Mouse (Mus musculus) MEL (cell line): Measurements from ENCODE around the gene Ttll6. TPM values are rescaled to one million over a fixed set of nuclear protein-coding genes. Genes with fewer than 3 reads are reported as not detected.
A peak's percentile ranks its signal among the peaks of the same experiment; 100 is the strongest.

Experiments used
- DNase-seq: peaks from one replicate; pipeline ENCODE4 v3.0.0; 2011; ENCODE audit warnings: low read depth, low spot score
- H3K27ac ChIP-seq: 2 replicates; pipeline ENCODE4 v1.5.1; 2012; ENCODE audit warnings: low read depth, mild to moderate bottlenecking, control low read depth, low read length, moderate library complexity; ENCODE audit not compliant: control insufficient read depth
- H3K27me3 ChIP-seq, 2 experiments: fragments of 150-350 bp in 1 of 2; sonication (generic) in 1 of 2; 2 replicates each; pipeline ENCODE4 v1.6.1; 2012; ENCODE audit warnings: low read length in 2 of 2, mild to moderate bottlenecking in 2 of 2, improper control_type of control experiment in 1 of 2, moderate library complexity in 1 of 2; ENCODE audit not compliant: insufficient read depth in 2 of 2, control insufficient read depth in 1 of 2
- H3K36me3 ChIP-seq, 2 experiments: 2 replicates each; pipeline ENCODE4 v1.6.1; 2012 to 2014; ENCODE audit warnings: low read length in 2 of 2, improper control_type of control experiment in 1 of 2, inconsistent platforms in 1 of 2, mild to moderate bottlenecking in 1 of 2; ENCODE audit not compliant: insufficient read depth in 2 of 2, control insufficient read depth in 1 of 2
- H3K4me1 ChIP-seq, 2 experiments: fragments of 150-350 bp in 1 of 2; sonication (generic) in 1 of 2; 2 replicates each; pipeline ENCODE4 v1.6.1; 2012; ENCODE audit warnings: low read length in 2 of 2, improper control_type of control experiment in 1 of 2, mild to moderate bottlenecking in 1 of 2; ENCODE audit not compliant: insufficient read depth in 2 of 2, control insufficient read depth in 1 of 2
- H3K4me3 ChIP-seq, 2 experiments: fragments of 150-350 bp in 1 of 2; sonication (generic) in 1 of 2; 2 replicates each; pipeline ENCODE4 v1.5.1; 2012; ENCODE audit warnings: low read depth in 2 of 2, low read length in 2 of 2, mild to moderate bottlenecking in 2 of 2, moderate library complexity in 2 of 2, control low read depth in 1 of 2, improper control_type of control experiment in 1 of 2; ENCODE audit not compliant: control insufficient read depth in 1 of 2, insufficient read depth in 1 of 2
- H3K79me2 ChIP-seq: 2 replicates; pipeline ENCODE4 v1.6.1; 2012; ENCODE audit warnings: mild to moderate bottlenecking, low read length, moderate library complexity; ENCODE audit not compliant: control insufficient read depth, poor library complexity, insufficient read depth
- H3K9ac ChIP-seq: 2 replicates; pipeline ENCODE4 v1.6.1; 2012; ENCODE audit warnings: low read depth, mild to moderate bottlenecking, control low read depth, low read length, moderate library complexity; ENCODE audit not compliant: control insufficient read depth, poor library complexity, severe bottlenecking
- H3K9me3 ChIP-seq: fragments of 150-350 bp; sonication (generic); replicated peaks from 2 replicates; pipeline ENCODE4 v1.6.1; 2012; ENCODE audit warnings: mild to moderate bottlenecking, low read length, improper control_type of control experiment, moderate library complexity; ENCODE audit not compliant: insufficient read depth
- BHLHE40 ChIP-seq: IDR thresholded peaks from 2 replicates; pipeline ENCODE4 v1.6.1; 2012; ENCODE audit warnings: low read depth, mild to moderate bottlenecking, inconsistent platforms, low read length, improper control_type of control experiment, borderline replicate concordance
- CHD1 ChIP-seq: IDR thresholded peaks from 2 replicates; pipeline ENCODE4 v1.6.1; 2012; ENCODE audit warnings: low read depth, mild to moderate bottlenecking, inconsistent platforms, low read length, improper control_type of control experiment
- CTCF ChIP-seq, 3 experiments: IDR thresholded peaks in 2 of 3; conservative IDR thresholded peaks in 1 of 3; 2 replicates each; pipeline ENCODE4 v1.5.1; 2011 to 2012; ENCODE audit warnings: low read length in 3 of 3, low read depth in 2 of 3, mild to moderate bottlenecking in 2 of 3, improper control_type of control experiment in 1 of 3, inconsistent platforms in 1 of 3, mixed read lengths in 1 of 3, moderate library complexity in 1 of 3; ENCODE audit not compliant: control insufficient read depth in 1 of 3, insufficient read depth in 1 of 3, poor library complexity in 1 of 3, severe bottlenecking in 1 of 3
- ELF1 ChIP-seq: IDR thresholded peaks from 2 replicates; pipeline ENCODE4 v1.6.1; 2014; ENCODE audit warnings: low read depth, mild to moderate bottlenecking, inconsistent platforms, low read length, improper control_type of control experiment, moderate library complexity
- GABPA ChIP-seq: IDR thresholded peaks from 2 replicates; pipeline ENCODE4 v1.6.1; 2012; ENCODE audit warnings: low read depth, mild to moderate bottlenecking, inconsistent platforms, low read length, improper control_type of control experiment, moderate library complexity
- JUND ChIP-seq: IDR thresholded peaks from 2 replicates; pipeline ENCODE4 v1.6.1; 2011; ENCODE audit warnings: low read depth, mild to moderate bottlenecking, improper control_type of control experiment, low read length
- MAX ChIP-seq: IDR thresholded peaks from 2 replicates; pipeline ENCODE4 v1.6.1; 2011; ENCODE audit warnings: low read length, improper control_type of control experiment
- MXI1 ChIP-seq: IDR thresholded peaks from 2 replicates; pipeline ENCODE4 v1.6.1; 2011; ENCODE audit warnings: mild to moderate bottlenecking, low read depth, low read length, improper control_type of control experiment
- MYB ChIP-seq: IDR thresholded peaks from 2 replicates; pipeline ENCODE4 v1.6.1; 2011; ENCODE audit warnings: mild to moderate bottlenecking, low read depth, low read length, improper control_type of control experiment
- MYC ChIP-seq: IDR thresholded peaks from 2 replicates; pipeline ENCODE4 v1.6.1; 2011; ENCODE audit warnings: low read depth, mild to moderate bottlenecking, low read length, improper control_type of control experiment, moderate library complexity
- POLR2A ChIP-seq, 2 experiments: IDR thresholded peaks; 2 replicates each; pipeline ENCODE4 v1.6.1; 2011 to 2012; ENCODE audit warnings: low read length in 2 of 2, mild to moderate bottlenecking in 2 of 2, control low read depth in 1 of 2, improper control_type of control experiment in 1 of 2, low read depth in 1 of 2, moderate library complexity in 1 of 2; ENCODE audit not compliant: control insufficient read depth in 1 of 2, insufficient read depth in 1 of 2, poor library complexity in 1 of 2
- RAD21 ChIP-seq: IDR thresholded peaks from 2 replicates; pipeline ENCODE4 v1.6.1; 2011; ENCODE audit warnings: mild to moderate bottlenecking, low read depth, low read length, improper control_type of control experiment
- SMC3 ChIP-seq: IDR thresholded peaks from 2 replicates; pipeline ENCODE4 v1.6.1; 2011; ENCODE audit warnings: low read depth, low read length, improper control_type of control experiment
- TAL1 ChIP-seq: IDR thresholded peaks from 2 replicates; pipeline ENCODE4 v1.6.1; 2012; ENCODE audit warnings: mild to moderate bottlenecking, inconsistent platforms, low read length, moderate library complexity, mixed read lengths
- TBP ChIP-seq: IDR thresholded peaks from 2 replicates; pipeline ENCODE4 v1.8.0; 2011; ENCODE audit warnings: low read depth, low read length, improper control_type of control experiment
- UBTF ChIP-seq: IDR thresholded peaks from 2 replicates; pipeline ENCODE4 v1.6.1; 2012; ENCODE audit warnings: low read depth, mild to moderate bottlenecking, inconsistent platforms, low read length, improper control_type of control experiment, moderate library complexity, borderline replicate concordance; ENCODE audit not compliant: insufficient read depth
- ZNF384 ChIP-seq: IDR thresholded peaks from 2 replicates; pipeline ENCODE4 v1.6.1; 2012; ENCODE audit warnings: low read depth, mild to moderate bottlenecking, inconsistent platforms, low read length, improper control_type of control experiment
- polyA plus RNA-seq, 2 experiments: library from polyadenylated mRNA; stranded (reverse) in 1 of 2; unstranded in 1 of 2; fragments of >175 nt in 1 of 2; fragments of >200 nt in 1 of 2; gene quantifications; 2 replicates each; pipeline versions ENCODE4 v1.2.1 to v1.2.4; 2012; ENCODE audit warnings: low replicate concordance in 2 of 2, low read depth in 1 of 2; ENCODE audit not compliant: insufficient read length in 2 of 2, insufficient read depth in 1 of 2, missing spikeins in 1 of 2
- total RNA-seq: library from RNA; depleted of rRNA; stranded (reverse); fragments of 300-350 nt; gene quantifications from 2 replicates; pipeline ENCODE4 v1.2.3, GENCODE M21; 2012

The Ttll6 gene
- total and polyA plus RNA-seq, 3 experiments = 0.03 TPM; not detected in 2

- H3K4me1 ChIP-seq = peaks cover 0 to 3% of the 10 kb centered on the region in 2 experiments; a peak in 1 of 4 replicates
- no peak overlapping the region for H3K27ac ChIP-seq
- H3K9me3 ChIP-seq = no peaks in the 10 kb centered on the region
- no peak for TF ChIP-seq BHLHE40
- no peak for TF ChIP-seq TBP
- no peak for TF ChIP-seq MXI1
- no peak for TF ChIP-seq CTCF (IDR thresholded peaks at IDR 0.05 in 2 of 3, conservative IDR thresholded peaks at IDR 0.05 in 1 of 3; ENCODE audit: control insufficient read depth in 1 of 3, insufficient read depth in 1 of 3, low read depth in 2 of 3, low read length in 3 of 3, poor library complexity in 1 of 3, severe bottlenecking in 1 of 3)
- no peak for TF ChIP-seq MAX
- TF ChIP-seq MYB = no peak
- no peak for TF ChIP-seq JUND
- no peak for TF ChIP-seq ZNF384
- no peak for TF ChIP-seq SMC3
- no peak for TF ChIP-seq UBTF
- no peak for TF ChIP-seq GABPA
- TF ChIP-seq CHD1 = no peak
- TF ChIP-seq POLR2A (IDR thresholded peaks at IDR 0.05; ENCODE audit: control insufficient read depth in 1 of 2, insufficient read depth in 1 of 2, low read depth in 1 of 2, low read length in 2 of 2, poor library complexity in 1 of 2) = no peak
- TF ChIP-seq RAD21 = no peak
- TF ChIP-seq TAL1 = no peak
- H3K79me2 ChIP-seq = no peaks in the 10 kb centered on the region
- H3K9ac ChIP-seq = no peak overlapping the region
- peaks cover 0 to 2% of the 10 kb centered on the region in 2 experiments; a peak in 2 of 4 replicates for H3K36me3 ChIP-seq
- DNase-seq = no peak
- no peak overlapping the region for H3K4me3 ChIP-seq
- H3K27me3 ChIP-seq = peaks cover 1 to 9% of the 10 kb centered on the region in 2 experiments
These were observed 18.2 kb upstream of the Ttll6 start for GRCm38 (mm10) chr11:96115416-96115815.

- no peak overlapping the region for H3K9ac ChIP-seq
- H3K36me3 ChIP-seq = peaks cover 0 to 2% of the 10 kb centered on the region in 2 experiments; a peak in 2 of 4 replicates
- no peak overlapping the region for H3K4me3 ChIP-seq
- peaks cover 0 to 3% of the 10 kb centered on the region in 2 experiments; a peak in 1 of 4 replicates for H3K4me1 ChIP-seq
- no peak for DNase-seq
- TF ChIP-seq MYC (no peak), TBP (no peak), ELF1 (no peak), UBTF (no peak), ZNF384 (peak; percentile 68)
- H3K9me3 ChIP-seq = no peaks in the 10 kb centered on the region
- H3K27me3 ChIP-seq = peaks cover 1 to 10% of the 10 kb centered on the region in 2 experiments
- H3K27ac ChIP-seq = no peak overlapping the region
- H3K79me2 ChIP-seq = no peaks in the 10 kb centered on the region
These were observed 17.5 kb upstream of the Ttll6 start for GRCm38 (mm10) chr11:96116116-96116515.
